Mouse (Mus musculus) liver, postnatal 0 days (tissue): ENCODE measurements at regions not wholly inside any gene's neighbourhood (a gene's known extent, or its start where the extent isn't known, plus 50 kb on each side); places are given as distances from the start of the nearest gene placed in this dataset.

ENCODE experiments used
- CTCF ChIP-seq: sonication (generic); IDR thresholded peaks from 2 replicates; pipeline ENCODE4 v1.5.1; 2016; ENCODE audit warnings: antibody characterized with exemption, low read depth
- EP300 ChIP-seq: IDR thresholded peaks from 2 replicates; pipeline ENCODE4 v1.6.1; 2016; ENCODE audit warnings: antibody characterized with exemption, low read depth, mild to moderate bottlenecking

- TF ChIP-seq EP300 (no peak), CTCF (no peak)
These were observed 101.0 kb downstream of the Akap11 start for GRCm38 (mm10) chr14:78435561-78435960.
